Mouse (Mus musculus) hindbrain, postnatal 0 days (tissue): ENCODE data around the gene Nanp. TPM values are rescaled to one million over a fixed set of nuclear protein-coding genes. Genes with fewer than 3 reads are reported as not detected.

Experiments
- ATAC-seq: fragments of 200-750 bp; cut with Nextera tagmentation; 2 replicates; pipeline ENCODE4 v1.8.0; 2017; ENCODE audit warnings: mild to moderate bottlenecking, moderate TSS enrichment, moderate library complexity
- DNase-seq: peaks from one replicate; pipeline ENCODE4 v3.0.0-alpha.2; 2015; ENCODE audit warnings: low spot score
- H3K27ac ChIP-seq: fragments of 300-500 bp; sonication (generic); 2 replicates; pipeline ENCODE4 v1.5.1; 2014; ENCODE audit warnings: mild to moderate bottlenecking
- H3K27me3 ChIP-seq: fragments of 300-500 bp; sonication (generic); 2 replicates; pipeline ENCODE4 v1.6.1; 2014; ENCODE audit warnings: low read length, mixed read lengths; ENCODE audit not compliant: insufficient read depth
- H3K36me3 ChIP-seq: fragments of 300-500 bp; sonication (generic); 2 replicates; pipeline ENCODE4 v1.6.1; 2014; ENCODE audit warnings: low read length, mixed read lengths; ENCODE audit not compliant: insufficient read depth
- H3K4me1 ChIP-seq: fragments of 300-500 bp; sonication (generic); 2 replicates; pipeline ENCODE4 v1.6.1; 2014; ENCODE audit warnings: antibody characterized with exemption, low read length, mixed read lengths; ENCODE audit not compliant: insufficient read depth
- H3K4me2 ChIP-seq: fragments of 300-500 bp; sonication (generic); 2 replicates; pipeline ENCODE4 v1.6.1; 2014; ENCODE audit warnings: low read depth, mild to moderate bottlenecking, low read length, moderate library complexity, mixed read lengths
- H3K4me3 ChIP-seq: fragments of 300-500 bp; sonication (generic); 2 replicates; pipeline ENCODE4 v1.5.1; 2014; ENCODE audit warnings: low read length
- H3K9ac ChIP-seq: fragments of 300-500 bp; sonication (generic); replicated peaks from 2 replicates; pipeline ENCODE4 v1.6.1; 2014; ENCODE audit warnings: mild to moderate bottlenecking, low read length, moderate library complexity, mixed read lengths
- H3K9me3 ChIP-seq: fragments of 300-500 bp; sonication (generic); 2 replicates; pipeline ENCODE4 v1.6.1; 2016; ENCODE audit warnings: low read length, mixed read lengths
- CTCF ChIP-seq: IDR thresholded peaks from 2 replicates; pipeline ENCODE4 v1.5.1; 2016; ENCODE audit warnings: antibody characterized with exemption, control low read depth, low read depth
- WGBS: fragments of 180-500 bp; shearing (Covaris S2); extraction: QIAGEN DNeasy Blood & Tissue Kit; methylation state at CpG from one replicate; pipeline ENCODE4 v1.1.7; 2014; 5-methylcytosine and 5-hydroxymethylcytosine counted together
- polyA plus RNA-seq: library from polyadenylated mRNA; unstranded; fragments of >200 nt; fragmentation: Nextera tagmentation; extraction: Ambion mirVana; gene quantifications from 2 replicates; pipeline ENCODE4 v1.2.1, GENCODE M21; 2015
- total RNA-seq: library from RNA; depleted of rRNA; stranded (reverse); fragments of >200 nt; gene quantifications from 2 replicates; pipeline ENCODE4 v1.2.3, GENCODE M21; 2014

Nanp gene
- total and polyA plus RNA-seq, 2 experiments from 2014 or later, result 10.2 to 39.3 TPM

- no peaks in the 10 kb centered on the region for H3K4me1 ChIP-seq
- no peak overlapping the region for H3K4me3 ChIP-seq
- 40% methylated on average over 7 of the region's 7 CpGs for WGBS
These were observed 38.6 kb downstream of the Nanp start for GRCm38 (mm10) chr2:151000402-151001178.

DNA sequence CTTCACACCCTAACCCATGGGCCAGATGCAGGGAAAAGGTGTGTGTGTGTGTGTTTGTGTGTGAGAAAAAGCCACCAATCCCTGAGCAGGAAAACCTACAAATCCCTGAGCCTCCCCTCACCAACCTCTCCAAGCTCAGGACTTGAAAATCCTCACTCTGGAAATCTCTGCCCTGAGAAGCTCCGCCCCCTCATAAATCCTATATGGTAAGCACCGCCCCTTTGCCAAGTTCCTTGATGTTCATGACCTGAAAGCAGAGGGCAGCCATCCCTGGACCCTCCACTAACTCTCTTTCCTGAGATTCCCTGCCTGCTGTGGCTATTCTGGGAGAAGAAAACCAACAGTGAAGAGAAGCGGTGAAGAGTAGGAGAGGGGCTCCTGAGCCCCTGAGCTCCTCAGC lies 40.2 kb downstream of the Nanp start:
- Histone ChIP-seq H3K4me3 (no peak overlapping the region), H3K27me3 (no peaks in the 10 kb centered on the region), H3K9ac (no peak overlapping the region), H3K36me3 (no peaks in the 10 kb centered on the region), H3K9me3 (no peaks in the 10 kb centered on the region), H3K4me1 (no peaks in the 10 kb centered on the region), H3K4me2 (no peak overlapping the region), H3K27ac (no peak overlapping the region)
- WGBS, result 53% methylated on average over 3 of the region's 3 CpGs
- TF ChIP-seq CTCF, result no peak
- ATAC-seq (no peak), DNase-seq (no peak)

More at GRCm38 (mm10) chr2:151000402-151001178, 38.6 kb downstream of the Nanp start:
- no peaks in the 10 kb centered on the region for H3K9me3 ChIP-seq
- no peaks in the 10 kb centered on the region for H3K27me3 ChIP-seq
- H3K36me3 ChIP-seq, result no peaks in the 10 kb centered on the region
- H3K4me2 ChIP-seq, result no peak overlapping the region
- ATAC-seq (peak; percentile 94), DNase-seq (peak; percentile 88)
- no peak overlapping the region for H3K27ac ChIP-seq
- H3K9ac ChIP-seq, result no peak overlapping the region
- peak; percentile 87 for TF ChIP-seq CTCF

- Histone ChIP-seq H3K27me3 (no peaks in the 10 kb centered on the region), H3K9me3 (no peaks in the 10 kb centered on the region), H3K4me3 (no peak overlapping the region), H3K36me3 (no peaks in the 10 kb centered on the region), H3K4me2 (no peak overlapping the region), H3K4me1 (no peaks in the 10 kb centered on the region), H3K9ac (no peak overlapping the region; the same call in 1 of the 2 replicates), H3K27ac (no peak overlapping the region)
- WGBS, result 66% methylated on average over 5 of the region's 5 CpGs
- no peak for TF ChIP-seq CTCF
- ATAC-seq, result no peak
- no peak for DNase-seq
These were observed 41.6 kb downstream of the Nanp start for GRCm38 (mm10) chr2:150997618-150998017.

GRCm38 (mm10) chr2:150995324-150995723 lies 43.9 kb downstream of the Nanp start:
- WGBS, result 70% methylated on average over 4 of the region's 4 CpGs
- no peak for TF ChIP-seq CTCF

GRCm38 (mm10) chr2:150991050-150991449 lies 48.1 kb downstream of the Nanp start:
- Histone ChIP-seq H3K36me3 (no peaks in the 10 kb centered on the region), H3K27me3 (no peaks in the 10 kb centered on the region), H3K4me3 (no peak overlapping the region), H3K27ac (no peak overlapping the region), H3K4me2 (no peak overlapping the region), H3K4me1 (no peaks in the 10 kb centered on the region), H3K9ac (no peak overlapping the region), H3K9me3 (no peaks in the 10 kb centered on the region)
- 96% methylated on average over 4 of the region's 4 CpGs for WGBS
- DNase-seq, result no peak
- no peak for ATAC-seq
- no peak for TF ChIP-seq CTCF

More at GRCm38 (mm10) chr2:150995324-150995723, 43.9 kb downstream of the Nanp start:
- Histone ChIP-seq H3K4me2 (no peak overlapping the region), H3K4me1 (no peaks in the 10 kb centered on the region), H3K9ac (no peak overlapping the region), H3K9me3 (no peaks in the 10 kb centered on the region), H3K4me3 (no peak overlapping the region), H3K27ac (no peak overlapping the region), H3K27me3 (no peaks in the 10 kb centered on the region), H3K36me3 (no peaks in the 10 kb centered on the region)
- no peak for ATAC-seq
- DNase-seq, result no peak

DNA sequence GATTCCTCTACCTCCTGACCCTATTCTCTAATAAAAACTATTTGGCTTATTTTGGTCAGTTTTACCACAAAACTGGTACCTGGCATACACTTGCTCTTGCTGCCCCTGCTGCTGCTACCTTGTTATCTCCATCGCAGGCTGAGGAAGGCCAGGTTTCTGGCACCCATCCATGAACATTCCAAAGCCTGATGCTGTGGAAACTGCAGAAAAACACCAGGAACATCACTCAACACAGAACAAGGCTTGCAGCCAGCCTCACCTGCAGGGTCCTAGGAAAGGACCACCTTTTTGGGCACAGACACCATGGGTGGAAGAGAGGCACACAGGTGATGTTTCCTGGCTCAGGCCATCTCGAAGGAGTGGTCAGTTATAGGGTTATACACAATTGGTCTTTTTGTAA lies 48.7 kb downstream of the Nanp start:
- Histone ChIP-seq H3K27ac (no peak overlapping the region), H3K9me3 (no peaks in the 10 kb centered on the region), H3K27me3 (no peaks in the 10 kb centered on the region), H3K4me2 (no peak overlapping the region), H3K36me3 (no peaks in the 10 kb centered on the region), H3K4me3 (no peak overlapping the region), H3K4me1 (no peaks in the 10 kb centered on the region), H3K9ac (no peak overlapping the region)
- TF ChIP-seq CTCF, result no peak
- 73% methylated on average over 2 of the region's 2 CpGs for WGBS
- ATAC-seq (no peak), DNase-seq (no peak)

DNA sequence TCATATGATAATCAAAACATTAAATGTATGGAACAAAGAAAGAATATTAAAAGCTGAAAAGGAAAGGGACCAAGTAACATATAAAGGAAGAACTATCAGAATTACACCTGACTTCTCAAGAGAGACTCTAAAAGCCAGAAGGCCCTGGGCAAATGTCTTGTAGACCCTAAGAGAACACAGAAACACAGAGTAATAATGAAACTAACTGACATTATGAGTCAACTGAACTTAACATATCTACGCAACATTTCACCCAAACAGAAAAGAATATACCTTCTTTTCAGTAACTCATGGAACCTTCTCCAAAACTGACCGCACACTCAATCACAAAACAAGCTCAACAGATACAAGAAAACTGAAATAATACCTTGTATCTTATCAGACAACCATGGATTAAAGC lies 53.8 kb downstream of the Nanp start:
- no peak for TF ChIP-seq CTCF
- DNase-seq (no peak), ATAC-seq (no peak)
- Histone ChIP-seq H3K27ac (no peak overlapping the region), H3K9me3 (no peaks in the 10 kb centered on the region), H3K4me1 (no peaks in the 10 kb centered on the region), H3K4me3 (no peak overlapping the region), H3K36me3 (no peaks in the 10 kb centered on the region), H3K27me3 (no peaks in the 10 kb centered on the region), H3K4me2 (no peak overlapping the region), H3K9ac (no peak overlapping the region)
- 97% methylated on average over 2 of the region's 2 CpGs for WGBS
